Mouse (Mus musculus): ENCODE data around the gene Fer. TPM values are rescaled to one million over a fixed set of nuclear protein-coding genes. Genes with fewer than 3 reads are reported as not detected.

Fer gene
- polyA plus RNA-seq, 1 experiment = not detected

DNA sequence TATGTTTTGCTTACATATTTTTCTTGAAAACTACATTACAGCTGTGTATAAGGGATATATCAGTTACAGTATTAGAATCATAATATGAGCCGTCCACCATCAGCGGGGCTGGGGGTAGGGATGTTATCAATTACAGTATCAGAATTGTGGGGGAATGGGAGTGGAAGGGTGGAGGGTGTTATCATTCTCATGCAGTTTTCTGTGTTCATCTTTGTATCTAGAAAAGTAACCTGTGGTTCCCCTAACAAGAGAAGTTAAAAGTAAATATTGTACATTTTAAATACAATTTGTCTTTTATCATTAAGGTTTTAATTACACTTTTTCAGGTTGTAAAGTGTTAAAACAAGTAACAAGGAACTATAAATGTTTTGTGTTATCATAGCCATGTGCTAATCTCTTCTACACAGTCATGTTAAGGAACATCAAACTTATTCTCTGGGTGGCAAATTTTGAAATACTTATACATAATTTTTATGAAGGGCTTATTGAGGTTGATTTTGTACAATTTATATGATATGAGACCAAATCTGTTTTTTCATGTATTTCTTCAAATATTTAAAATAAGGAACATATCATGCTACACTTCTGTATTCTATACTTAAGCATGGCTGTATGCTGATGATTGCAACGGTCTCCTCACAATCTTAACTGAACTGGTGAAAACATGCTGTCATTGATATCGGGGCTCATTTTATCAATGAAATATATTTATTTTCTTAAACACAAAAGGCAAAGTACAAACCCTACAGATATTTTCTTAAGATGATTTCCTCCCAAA lies 116.1 kb downstream of the Fer start:
- no peaks in the 10 kb centered on the region for H3K4me1 ChIP-seq (ENCODE audit: control insufficient read depth, insufficient read depth, low read length)
- H3K27ac ChIP-seq (ENCODE audit: insufficient read depth, low read depth, low read length) = no peak overlapping the region
- WGBS = 94% methylated on average over 4 of the region's 4 CpGs
- H3K4me3 ChIP-seq (ENCODE audit: insufficient read depth, low read depth, low read length) = no peak overlapping the region
- TF ChIP-seq CTCF (IDR thresholded peaks at IDR 0.05; ENCODE audit: insufficient read depth, low read depth, low read length) (no peak), POLR2A (IDR thresholded peaks at IDR 0.05; ENCODE audit: insufficient read depth, low read depth, low read length) (no peak)

DNA sequence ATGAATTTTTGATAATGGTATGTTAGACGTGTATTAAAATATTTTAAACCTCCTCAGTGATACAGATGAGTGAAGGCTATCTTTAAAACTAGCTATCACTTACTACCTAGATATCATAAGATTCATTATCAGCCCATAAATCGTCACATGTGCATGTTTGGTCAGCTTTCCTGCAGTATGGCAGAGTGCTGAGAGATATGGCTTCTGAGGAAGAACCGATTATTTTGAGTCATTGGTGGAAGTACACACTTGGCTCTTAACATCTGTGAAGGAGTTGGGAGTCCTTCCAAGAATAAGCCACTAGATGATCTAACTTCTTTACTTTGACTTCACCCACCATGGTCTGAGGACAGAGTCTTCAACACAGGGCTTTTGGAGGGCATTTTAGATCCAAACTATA lies 117.3 kb downstream of the Fer start:
- TF ChIP-seq CTCF (IDR thresholded peaks at IDR 0.05; ENCODE audit: insufficient read depth, low read depth, low read length) = no peak
- TF ChIP-seq POLR2A (IDR thresholded peaks at IDR 0.05; ENCODE audit: insufficient read depth, low read depth, low read length) = no peak
- Histone ChIP-seq H3K4me1 (ENCODE audit: control insufficient read depth, insufficient read depth, low read length) (no peaks in the 10 kb centered on the region), H3K27ac (ENCODE audit: insufficient read depth, low read depth, low read length) (no peak overlapping the region), H3K4me3 (ENCODE audit: insufficient read depth, low read depth, low read length) (no peak overlapping the region)
- 90% methylated on average over 3 of the region's 3 CpGs for WGBS

DNA sequence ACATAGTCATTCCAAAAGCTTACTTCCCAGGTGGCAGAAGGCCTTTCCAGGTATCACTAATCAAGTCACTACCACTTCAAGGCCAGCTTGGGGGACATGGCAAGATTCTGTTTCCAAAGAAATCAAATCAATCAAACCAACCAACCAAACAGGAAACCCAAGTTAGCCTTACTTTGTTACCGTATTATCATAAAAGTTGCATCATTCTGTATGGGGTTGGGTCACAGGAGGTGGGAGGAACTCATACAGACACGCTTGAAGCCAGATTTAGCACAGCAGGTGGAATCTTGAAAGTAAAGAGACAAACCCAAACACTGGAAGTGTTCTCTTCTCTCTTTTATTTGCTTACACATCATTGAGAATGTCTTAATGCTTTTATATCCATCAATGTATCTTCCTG lies 125.8 kb downstream of the Fer start:
- Histone ChIP-seq H3K27ac (ENCODE audit: insufficient read depth, low read depth, low read length) (no peak overlapping the region), H3K4me1 (ENCODE audit: control insufficient read depth, insufficient read depth, low read length) (no peaks in the 10 kb centered on the region), H3K4me3 (ENCODE audit: insufficient read depth, low read depth, low read length) (no peak overlapping the region)
- WGBS = 80% methylated on average over 2 of the region's 2 CpGs
- TF ChIP-seq POLR2A (IDR thresholded peaks at IDR 0.05; ENCODE audit: insufficient read depth, low read depth, low read length) = no peak
- TF ChIP-seq CTCF (IDR thresholded peaks at IDR 0.05; ENCODE audit: insufficient read depth, low read depth, low read length) = no peak

DNA sequence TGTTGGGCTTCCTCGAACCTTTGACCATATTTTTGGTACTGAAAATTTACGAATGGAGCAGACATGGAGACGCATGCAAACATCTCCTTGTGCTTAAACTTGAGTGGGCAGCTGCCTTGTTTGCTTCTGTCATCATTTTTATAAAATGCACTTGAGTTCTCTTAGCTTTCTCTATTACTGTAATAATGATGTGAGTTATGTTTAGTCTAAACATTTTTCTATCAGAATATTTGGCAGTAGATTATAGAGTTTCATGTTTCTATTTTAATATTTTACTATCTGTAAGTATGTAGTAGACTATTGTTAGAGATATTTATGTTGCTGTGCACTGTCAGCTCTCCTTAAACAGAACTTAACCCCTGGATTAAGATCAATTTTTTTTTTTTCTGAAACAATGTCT lies 128.3 kb downstream of the Fer start:
- Histone ChIP-seq H3K4me1 (ENCODE audit: control insufficient read depth, insufficient read depth, low read length) (no peaks in the 10 kb centered on the region), H3K27ac (ENCODE audit: insufficient read depth, low read depth, low read length) (no peak overlapping the region), H3K4me3 (ENCODE audit: insufficient read depth, low read depth, low read length) (no peak overlapping the region)
- TF ChIP-seq CTCF (IDR thresholded peaks at IDR 0.05; ENCODE audit: insufficient read depth, low read depth, low read length) (no peak), POLR2A (IDR thresholded peaks at IDR 0.05; ENCODE audit: insufficient read depth, low read depth, low read length) (no peak)
- 96% methylated on average over 3 of the region's 3 CpGs for WGBS

DNA sequence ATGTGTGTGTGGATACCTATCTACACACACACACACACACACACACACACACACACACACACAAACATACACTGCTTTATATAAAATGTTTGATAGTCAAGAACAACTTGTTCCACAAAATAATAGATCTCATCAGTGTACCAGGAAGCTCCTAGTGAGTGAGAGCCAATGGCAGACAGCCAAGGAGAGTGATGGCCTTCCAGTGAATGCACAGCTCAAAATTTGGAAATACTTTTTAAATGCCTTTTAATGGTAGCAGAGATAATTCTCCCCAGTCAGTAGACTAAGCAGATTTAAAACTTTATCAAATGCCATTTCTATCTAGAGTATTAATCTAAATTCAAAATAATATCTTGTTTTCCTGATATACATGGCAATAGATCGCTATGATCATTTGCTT lies 133.1 kb downstream of the Fer start:
- Histone ChIP-seq H3K27ac (ENCODE audit: insufficient read depth, low read depth, low read length) (no peak overlapping the region), H3K4me1 (ENCODE audit: control insufficient read depth, insufficient read depth, low read length) (no peaks in the 10 kb centered on the region), H3K4me3 (ENCODE audit: insufficient read depth, low read depth, low read length) (no peak overlapping the region)
- TF ChIP-seq CTCF (IDR thresholded peaks at IDR 0.05; ENCODE audit: insufficient read depth, low read depth, low read length) (no peak), POLR2A (IDR thresholded peaks at IDR 0.05; ENCODE audit: insufficient read depth, low read depth, low read length) (no peak)
- WGBS = 100% methylated on average over 1 of the region's 1 CpGs

DNA sequence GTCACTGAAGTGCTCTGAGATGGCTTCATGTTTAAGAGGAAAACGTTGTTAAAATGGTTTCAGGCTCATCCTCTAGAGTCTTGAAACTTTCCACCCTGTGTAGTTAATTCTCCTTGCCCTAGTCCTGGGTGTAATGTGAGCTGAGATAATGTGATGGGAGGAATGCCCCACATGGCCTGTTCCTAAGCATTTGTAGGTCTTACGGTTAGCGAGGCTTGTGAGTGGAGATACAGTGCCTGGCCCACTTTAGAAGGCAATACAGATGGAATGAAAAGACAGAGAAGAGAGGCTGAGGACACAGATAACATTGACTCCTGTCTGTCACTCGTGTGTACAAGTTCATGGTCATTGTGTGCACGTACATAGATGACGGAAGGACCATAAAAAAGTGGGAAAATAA lies 134.8 kb downstream of the Fer start:
- no peak overlapping the region for H3K27ac ChIP-seq (ENCODE audit: insufficient read depth, low read depth, low read length)
- H3K4me1 ChIP-seq (ENCODE audit: control insufficient read depth, insufficient read depth, low read length) = no peaks in the 10 kb centered on the region
- WGBS = 94% methylated on average over 6 of the region's 6 CpGs
- TF ChIP-seq POLR2A (IDR thresholded peaks at IDR 0.05; ENCODE audit: insufficient read depth, low read depth, low read length) = no peak
- TF ChIP-seq CTCF (IDR thresholded peaks at IDR 0.05; ENCODE audit: insufficient read depth, low read depth, low read length) = no peak
- H3K4me3 ChIP-seq (ENCODE audit: insufficient read depth, low read depth, low read length) = no peak overlapping the region

DNA sequence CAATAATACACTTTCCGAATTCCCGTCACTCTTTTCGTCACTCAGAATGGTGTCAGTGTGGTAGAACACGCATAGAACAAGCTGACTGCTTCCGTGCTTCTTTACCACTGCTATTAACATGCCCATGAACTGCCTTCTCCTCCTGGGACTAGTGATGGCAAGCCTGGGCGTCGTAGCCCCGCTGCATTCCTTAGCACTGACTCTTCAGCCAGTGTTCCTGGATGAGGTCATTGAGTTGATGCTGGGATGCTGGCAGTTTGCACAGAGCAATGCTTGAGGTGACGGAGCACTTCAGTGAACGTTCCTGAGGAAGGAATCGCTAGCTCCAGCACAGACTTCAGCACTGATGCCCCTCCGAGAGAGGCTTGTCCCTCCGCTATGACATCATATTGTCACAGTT lies 140.6 kb downstream of the Fer start:
- no peak for TF ChIP-seq POLR2A (IDR thresholded peaks at IDR 0.05; ENCODE audit: insufficient read depth, low read depth, low read length)
- TF ChIP-seq CTCF (IDR thresholded peaks at IDR 0.05; ENCODE audit: insufficient read depth, low read depth, low read length) = no peak
- 78% methylated on average over 13 of the region's 13 CpGs for WGBS
- Histone ChIP-seq H3K4me3 (ENCODE audit: insufficient read depth, low read depth, low read length) (no peak overlapping the region), H3K4me1 (ENCODE audit: control insufficient read depth, insufficient read depth, low read length) (no peaks in the 10 kb centered on the region), H3K27ac (ENCODE audit: insufficient read depth, low read depth, low read length) (no peak overlapping the region)

DNA sequence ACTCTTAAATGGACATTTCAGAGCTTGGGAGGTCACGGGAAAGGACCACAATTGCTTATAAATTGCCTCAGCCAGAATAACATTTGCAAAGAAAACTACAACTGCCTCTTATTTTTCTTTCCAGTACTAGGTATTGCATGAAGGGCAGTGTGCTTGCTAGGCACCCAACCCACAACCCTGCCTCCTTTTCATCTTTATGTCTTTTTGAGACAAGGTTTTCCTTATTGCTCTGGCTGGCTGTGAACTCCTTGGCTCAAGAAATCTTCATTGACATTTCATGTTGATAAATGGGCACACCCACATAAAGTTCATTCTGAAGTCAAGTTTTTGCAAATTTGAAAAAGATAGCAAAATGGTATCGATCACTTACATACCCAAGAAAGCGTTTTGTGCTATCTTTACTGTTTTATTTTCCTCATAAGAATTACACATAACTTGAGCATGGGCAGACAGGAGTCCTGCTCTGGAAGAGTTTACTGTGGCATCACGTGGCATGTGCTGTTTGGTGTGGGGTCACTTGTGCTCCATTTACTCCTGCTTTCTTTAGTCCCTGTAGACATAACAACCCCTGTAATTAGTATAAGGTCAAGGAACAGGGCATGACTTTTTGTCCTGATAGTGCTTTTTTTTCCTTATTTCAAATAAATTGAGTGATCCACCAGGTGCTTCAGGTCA lies 142.8 kb downstream of the Fer start:
- H3K27ac ChIP-seq (ENCODE audit: insufficient read depth, low read depth, low read length) = no peak overlapping the region
- no peaks in the 10 kb centered on the region for H3K4me1 ChIP-seq (ENCODE audit: control insufficient read depth, insufficient read depth, low read length)
- TF ChIP-seq POLR2A (IDR thresholded peaks at IDR 0.05; ENCODE audit: insufficient read depth, low read depth, low read length) (no peak), CTCF (IDR thresholded peaks at IDR 0.05; ENCODE audit: insufficient read depth, low read depth, low read length) (no peak)
- 95% methylated on average over 4 of the region's 4 CpGs for WGBS
- H3K4me3 ChIP-seq (ENCODE audit: insufficient read depth, low read depth, low read length) = no peak overlapping the region

DNA sequence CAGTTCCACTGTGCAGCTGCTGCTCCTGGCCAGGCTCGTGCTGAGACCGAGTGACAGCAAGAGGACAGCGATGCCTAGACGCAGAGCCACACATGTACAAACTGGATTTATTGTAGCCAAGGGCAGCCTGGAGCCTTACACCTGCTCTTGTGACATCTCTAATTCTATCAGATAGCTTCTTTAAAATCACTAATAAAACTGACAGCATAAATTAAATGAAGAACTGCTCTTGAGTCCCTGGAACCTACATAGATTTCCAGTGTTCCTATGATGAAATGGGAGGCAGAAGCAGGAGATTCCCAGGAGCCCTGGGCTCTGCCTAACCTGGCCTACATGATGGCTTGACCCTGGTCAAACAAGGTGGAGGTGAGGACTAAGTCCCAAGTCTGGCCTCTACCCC lies 153.7 kb downstream of the Fer start:
- H3K4me3 ChIP-seq (ENCODE audit: insufficient read depth, low read depth, low read length) = no peak overlapping the region

More for the DNA sequence above, 153.7 kb downstream of the Fer start:
- WGBS = 97% methylated on average over 4 of the region's 4 CpGs
- TF ChIP-seq CTCF (IDR thresholded peaks at IDR 0.05; ENCODE audit: insufficient read depth, low read depth, low read length) (no peak), POLR2A (IDR thresholded peaks at IDR 0.05; ENCODE audit: insufficient read depth, low read depth, low read length) (no peak)
- Histone ChIP-seq H3K27ac (ENCODE audit: insufficient read depth, low read depth, low read length) (no peak overlapping the region), H3K4me1 (ENCODE audit: control insufficient read depth, insufficient read depth, low read length) (peaks cover 4% of the 10 kb centered on the region; the same call in 1 of the 2 replicates)
